Comparison of ENCODE assay signal across 8 mouse cellular contexts in genomic region chr13:113794705-113795655, GRCm38 (mm10). TPM values are rescaled to one million over a fixed set of nuclear protein-coding genes. Genes with fewer than 3 reads are reported as not detected.
DNase-seq lines count a peak whose midpoint lies in the region; ATAC-seq and TF ChIP-seq lines count a peak whose summit lies in the region.

No protein-coding gene starts in this region.

- H3K27ac ChIP-seq in embryonic facial prominence, embryonic 11.5 days (replicated peaks; ENCODE audit: low read depth, low read length): peak overlapping the region; percentile 84
- peak overlapping the region; percentile 95 for H3K27ac ChIP-seq in kidney, embryonic 15.5 days
- H3K27ac ChIP-seq in liver, embryonic 12.5 days: peak overlapping the region; percentile 93

- no peak for TF ChIP-seq POLR2A in myocyte (IDR thresholded peaks at IDR 0.05; ENCODE audit: insufficient read length, low read depth)

- peak; percentile 40 for DNase-seq in CD4-positive, CD25-positive, alpha-beta regulatory T cell, adult 2 months (ENCODE audit: low read depth, low spot score)
- peak; percentile 64 to 92 for DNase-seq in adrenal gland, adult (ENCODE audit: inconsistent age in 2 of 2, low spot score in 1 of 2)
- DNase-seq in embryonic facial prominence, embryonic 11.5 days (ENCODE audit: low spot score): peak; percentile 70
- DNase-seq in heart, adult 9 months (ENCODE audit: low spot score in 2 of 2): peak; percentile 37 to 39
- peak; percentile 23 for DNase-seq in thymus, postnatal 0 days (ENCODE audit: low spot score)

- H3K27me3 ChIP-seq in embryonic facial prominence, embryonic 11.5 days (ENCODE audit: control insufficient read depth, insufficient read depth, low read length): no peaks in the 10 kb centered on the region
- H3K27me3 ChIP-seq in kidney, embryonic 15.5 days: no peaks in the 10 kb centered on the region
- no peaks in the 10 kb centered on the region for H3K27me3 ChIP-seq in liver, embryonic 12.5 days (replicated peaks)
- H3K27me3 ChIP-seq in myocyte (ENCODE audit: control insufficient read depth, insufficient read depth, insufficient read length): no peaks in the 10 kb centered on the region

- WGBS in embryonic facial prominence, embryonic 11.5 days: 2% methylated on average over 52 of the region's 52 CpGs
- under 1% methylated on average over 51 of the region's 52 CpGs for WGBS in kidney, embryonic 15.5 days
- 2% methylated on average over 52 of the region's 52 CpGs for WGBS in liver, embryonic 12.5 days (ENCODE audit: insufficient replicate concordance)

- no peaks in the 10 kb centered on the region for H3K4me1 ChIP-seq in embryonic facial prominence, embryonic 11.5 days (ENCODE audit: control insufficient read depth, insufficient read depth, low read length)
- H3K4me1 ChIP-seq in kidney, embryonic 15.5 days: peaks cover 23% of the 10 kb centered on the region
- peaks cover 38% of the 10 kb centered on the region for H3K4me1 ChIP-seq in liver, embryonic 12.5 days

- peak overlapping the region; percentile 92 for H3K9ac ChIP-seq in embryonic facial prominence, embryonic 11.5 days (replicated peaks; ENCODE audit: low read length)
- peak overlapping the region; percentile 93 for H3K9ac ChIP-seq in kidney, embryonic 15.5 days
- peak overlapping the region; percentile 96 for H3K9ac ChIP-seq in liver, embryonic 12.5 days

- peaks cover 42% of the 10 kb centered on the region for H3K79me2 ChIP-seq in myocyte (ENCODE audit: control insufficient read depth, insufficient read depth)

- no peaks in the 10 kb centered on the region for H3K36me3 ChIP-seq in embryonic facial prominence, embryonic 11.5 days (replicated peaks; ENCODE audit: control insufficient read depth, insufficient read depth, low read depth, low read length)
- no peaks in the 10 kb centered on the region for H3K36me3 ChIP-seq in kidney, embryonic 15.5 days
- no peaks in the 10 kb centered on the region for H3K36me3 ChIP-seq in liver, embryonic 12.5 days
- H3K36me3 ChIP-seq in myocyte (ENCODE audit: control insufficient read depth, insufficient read depth): no peaks in the 10 kb centered on the region

- no peaks in the 10 kb centered on the region for H3K9me3 ChIP-seq in embryonic facial prominence, embryonic 11.5 days (replicated peaks; ENCODE audit: control insufficient read depth, low read length)
- no peaks in the 10 kb centered on the region for H3K9me3 ChIP-seq in kidney, embryonic 15.5 days (replicated peaks)
- H3K9me3 ChIP-seq in liver, embryonic 12.5 days (replicated peaks): no peaks in the 10 kb centered on the region

- peak; percentile 42 for ATAC-seq in embryonic facial prominence, embryonic 11.5 days (replicated peaks; ENCODE audit: insufficient number of reproducible peaks, low FRiP score, low TSS enrichment, low read depth)
- peak; percentile 53 for ATAC-seq in kidney, embryonic 15.5 days (replicated peaks; ENCODE audit: low FRiP score)
- peak; percentile 47 for ATAC-seq in liver, embryonic 12.5 days

- H3ac ChIP-seq in myocyte (ENCODE audit: control insufficient read depth, insufficient read length): peak overlapping the region; percentile 70

- peak overlapping the region; percentile 67 for H3K4me2 ChIP-seq in embryonic facial prominence, embryonic 11.5 days (ENCODE audit: low read depth, low read length)
- H3K4me2 ChIP-seq in kidney, embryonic 15.5 days: peak overlapping the region; percentile 73
- H3K4me2 ChIP-seq in liver, embryonic 12.5 days: peak overlapping the region; percentile 87
- H3K4me2 ChIP-seq in myocyte (ENCODE audit: low read depth): peak overlapping the region; percentile 96

- peak overlapping the region; percentile 79 for H3K4me3 ChIP-seq in embryonic facial prominence, embryonic 11.5 days (ENCODE audit: low read depth, low read length)
- H3K4me3 ChIP-seq in kidney, embryonic 15.5 days (replicated peaks): peak overlapping the region; percentile 88
- H3K4me3 ChIP-seq in liver, embryonic 12.5 days: peak overlapping the region; percentile 93
- H3K4me3 ChIP-seq in myocyte: peak overlapping the region; percentile 81

TF ChIP-seq in myocyte, 11 proteins besides CTCF, POLR2A, EP300 and RAD21:
- no peak for TF ChIP-seq TCF3 (IDR thresholded peaks at IDR 0.05; ENCODE audit: insufficient read length, low read depth)
- TF ChIP-seq SRF (IDR thresholded peaks at IDR 0.05; ENCODE audit: control insufficient read depth, insufficient read length, low read depth): no peak
- TF ChIP-seq MYOD1 (IDR thresholded peaks at IDR 0.05; ENCODE audit: control insufficient read depth in 1 of 3, insufficient read length in 2 of 3, low read depth in 2 of 3): peak in 1 of 3 experiments; percentile 4
- no peak for TF ChIP-seq CEBPB (IDR thresholded peaks at IDR 0.05; ENCODE audit: insufficient read depth, poor library complexity, severe bottlenecking)
TF ChIP-seq in myocyte: peak in this region for 1.

RNA-seq across cellular contexts. Expression of gene Arl15, which starts 0.7 kb away (rescaled TPM):
- polyA plus RNA-seq in embryonic facial prominence, embryonic 11.5 days (2014; fragmentation: Nextera tagmentation; extraction: Ambion mirVana): 10.9 and 14.4 TPM in 2 replicates
- 13.8 and 14.1 TPM in 2 replicates for polyA plus RNA-seq in kidney, embryonic 15.5 days (2015; fragmentation: Nextera tagmentation; extraction: Ambion mirVana)
- 4.4 and 5.3 TPM in 2 replicates for polyA plus RNA-seq in liver, embryonic 12.5 days (2016; fragmentation: Nextera tagmentation; extraction: Ambion mirVana)
- polyA plus RNA-seq in myocyte (2012; fragmentation: generic; extraction: Trizol): 11.1 TPM
- polyA plus RNA-seq in thymus, postnatal 0 days (2015; fragmentation: Nextera tagmentation; extraction: Ambion mirVana): 5.3 and 6.8 TPM in 2 replicates

Comparison
In these comparisons a context has a peak if more than half of its experiments do, and no peak if none do; other contexts are left out.
1. Peak in every context shown above with its lines: DNase-seq, ATAC-seq, H3K4me3 ChIP-seq and H3K27ac ChIP-seq.
2. DNase-seq: peak in every context shown above with its lines; median percentile 78 in adrenal gland, adult; 70 in embryonic facial prominence, embryonic 11.5 days; 40 in CD4-positive, CD25-positive, alpha-beta regulatory T cell, adult 2 months; 38 in heart, adult 9 months; 23 in thymus, postnatal 0 days.